Mouse (Mus musculus) embryonic fibroblast, embryonic 13.5 days (primary cell): ENCODE results near the gene Mta3.

Experiments used
- CTCF ChIP-seq: IDR thresholded peaks from 2 replicates; pipeline ENCODE4 v1.5.1; 2011; ENCODE audit warnings: mild to moderate bottlenecking, control low read depth, low read length, moderate library complexity, borderline replicate concordance; ENCODE audit not compliant: insufficient read depth
- POLR2A ChIP-seq: IDR thresholded peaks from 2 replicates; pipeline ENCODE4 v1.6.1; 2011; ENCODE audit warnings: low read depth, mild to moderate bottlenecking, control low read depth, low read length, moderate library complexity

- no peak for TF ChIP-seq POLR2A
- no peak for TF ChIP-seq CTCF
These were observed 30.7 kb downstream of the Mta3 start for GRCm38 (mm10) chr17:83736701-83737100.
